Mouse (Mus musculus): ENCODE measurements around the gene Slc5a4b.

Gene Slc5a4b

GRCm38 (mm10) chr10:76035277-76035676 lies 75.5 kb downstream of the Slc5a4b start:
- DNase-seq, result no peak

DNA sequence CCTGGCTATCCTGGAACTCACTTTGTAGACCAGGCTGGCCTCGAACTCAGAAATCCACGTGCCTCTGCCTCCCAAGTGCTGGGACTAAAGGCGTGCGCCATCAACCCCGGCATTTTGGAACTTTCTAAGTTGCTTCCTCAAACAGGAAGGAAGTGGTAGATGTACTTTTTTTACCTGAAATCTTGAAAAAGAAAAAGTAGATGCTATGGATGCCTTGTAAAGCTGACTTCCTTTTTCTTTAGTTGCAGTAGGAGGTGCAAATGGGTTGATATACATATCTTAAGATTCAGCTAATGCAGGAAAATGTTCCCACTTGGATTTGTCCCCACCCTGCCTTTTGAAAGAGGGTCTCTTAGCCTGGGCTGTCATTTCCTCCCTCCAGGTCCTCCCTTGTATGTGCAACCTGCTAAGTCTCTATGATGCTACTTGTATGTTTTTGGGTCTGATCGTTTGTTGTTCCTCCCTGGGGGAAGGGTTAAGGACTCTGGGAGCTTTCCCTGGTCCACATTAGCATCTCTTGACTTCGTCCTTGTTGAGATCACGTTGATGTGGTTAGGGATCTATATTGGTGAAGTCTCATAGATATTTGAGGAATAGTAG lies 76.7 kb downstream of the Slc5a4b start:
- no peak for DNase-seq

- no peak for DNase-seq
These were observed 77.7 kb downstream of the Slc5a4b start for GRCm38 (mm10) chr10:76033119-76033455.

DNA sequence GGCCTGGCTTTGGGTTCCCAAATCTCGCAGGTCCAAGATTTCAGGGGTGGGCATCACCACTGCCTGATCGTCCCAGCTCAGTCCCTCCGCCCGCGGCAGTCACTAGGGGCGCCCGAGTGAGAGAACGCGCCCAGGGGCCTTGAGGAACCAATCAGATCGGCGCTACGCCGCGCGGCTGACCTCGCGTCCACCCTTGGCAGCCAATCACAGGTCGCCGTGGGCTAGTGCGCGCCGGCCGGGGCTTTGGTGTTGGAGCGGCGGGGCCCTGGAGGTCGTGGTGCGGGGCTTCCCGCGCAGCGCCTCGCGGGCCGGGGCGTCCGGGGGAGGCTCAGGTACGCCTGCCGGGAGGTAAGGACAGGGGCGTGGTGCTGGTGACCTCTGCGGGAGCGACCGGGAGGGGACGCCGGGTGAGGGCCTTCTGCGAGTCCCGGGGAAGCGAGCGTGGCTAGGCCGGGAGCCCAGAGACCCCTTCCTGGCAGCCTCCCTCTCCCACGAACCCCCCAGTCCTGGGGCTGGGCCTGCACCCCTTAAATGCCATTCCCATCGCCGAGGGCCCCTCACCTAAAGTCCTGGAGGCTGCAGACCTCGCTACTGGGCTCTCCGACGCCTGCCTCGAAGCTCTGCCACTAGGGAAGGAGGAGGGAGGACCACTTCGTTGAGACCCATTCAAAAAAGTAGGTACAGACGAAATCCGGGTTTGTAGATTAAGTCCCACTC lies 78.2 kb downstream of the Slc5a4b start, which contains the start of gene Zfp280b:
Zfp280b (plus strand) TSS at position 249 of the 717 bp plus-strand sequence.
- peak; percentile 97 to 98 for DNase-seq

GRCm38 (mm10) chr10:76031511-76032401 lies 79.0 kb downstream of the Slc5a4b start:
- DNase-seq, result peak in 1 of 2 experiments; percentile 15

GRCm38 (mm10) chr10:76030496-76030895 lies 80.3 kb downstream of the Slc5a4b start:
- DNase-seq, result no peak

DNA sequence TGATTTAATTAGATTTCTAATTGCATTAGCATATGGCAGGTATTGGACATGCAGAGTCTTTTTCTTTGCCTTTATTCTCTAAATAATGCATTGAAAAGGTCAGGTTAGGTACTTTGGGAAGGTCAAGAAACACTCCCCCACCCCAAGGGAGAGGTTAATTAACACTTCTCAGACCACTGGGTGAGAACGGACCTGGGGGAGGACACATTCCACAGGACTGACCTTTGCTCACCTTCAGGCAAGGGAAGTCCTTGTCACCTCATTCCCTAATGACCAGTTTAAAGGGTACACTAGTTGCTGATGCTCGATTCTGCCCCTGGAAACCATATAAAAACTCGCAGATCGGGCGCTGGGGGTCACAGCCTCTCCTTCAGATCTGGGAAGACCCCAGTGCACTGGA lies 81.5 kb downstream of the Slc5a4b start:
- DNase-seq, result peak; percentile 38 to 61

- DNase-seq, result no peak
These were observed 82.4 kb downstream of the Slc5a4b start for GRCm38 (mm10) chr10:76028396-76028795.

DNA sequence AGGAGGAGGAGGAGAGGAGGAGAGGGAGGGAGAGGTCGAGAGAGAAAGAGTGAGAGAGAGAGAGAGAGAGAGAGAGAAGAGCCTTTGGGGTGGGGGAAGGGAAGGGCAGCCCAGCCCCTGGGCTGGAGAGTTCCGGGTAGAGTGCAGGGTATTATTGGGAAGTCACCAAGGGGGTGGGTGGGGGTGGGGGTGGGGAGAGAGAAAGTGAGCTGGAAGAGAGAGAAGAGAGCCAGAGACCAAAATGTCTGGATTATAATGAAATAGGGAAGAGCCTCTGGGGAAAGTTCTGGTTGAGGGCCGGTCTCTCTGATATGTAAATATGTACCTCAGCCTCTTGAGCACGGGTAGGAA lies 82.8 kb downstream of the Slc5a4b start:
- DNase-seq, result no peak

GRCm38 (mm10) chr10:76027127-76028015 lies 83.4 kb downstream of the Slc5a4b start:
- no peak for DNase-seq

- DNase-seq, result no peak
These were observed 85.1 kb downstream of the Slc5a4b start for GRCm38 (mm10) chr10:76025470-76026190.

DNA sequence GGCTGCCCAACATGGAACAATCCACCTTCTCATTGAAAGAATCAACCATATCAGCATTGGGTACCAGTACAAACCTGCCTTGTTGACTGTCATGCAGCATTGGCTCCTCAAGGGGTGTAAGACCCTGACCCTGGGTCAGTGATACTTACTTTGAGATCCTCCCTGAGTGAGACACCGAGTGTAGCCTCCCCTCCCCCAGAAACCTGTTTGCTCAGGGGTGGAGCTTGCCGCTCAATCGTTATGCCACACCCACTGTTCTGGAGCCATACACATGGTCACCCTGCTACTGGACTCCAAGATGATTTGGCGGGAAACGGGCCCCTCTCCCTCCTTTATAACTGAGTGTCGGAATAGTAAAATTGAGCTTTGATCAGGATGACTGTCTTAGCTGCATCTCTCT lies 86.8 kb downstream of the Slc5a4b start:
- DNase-seq, result no peak

GRCm38 (mm10) chr10:76021728-76022127 lies 89.0 kb downstream of the Slc5a4b start:
- no peak for DNase-seq

- no peak for DNase-seq
These were observed 93.9 kb downstream of the Slc5a4b start for GRCm38 (mm10) chr10:76016886-76017285.

DNA sequence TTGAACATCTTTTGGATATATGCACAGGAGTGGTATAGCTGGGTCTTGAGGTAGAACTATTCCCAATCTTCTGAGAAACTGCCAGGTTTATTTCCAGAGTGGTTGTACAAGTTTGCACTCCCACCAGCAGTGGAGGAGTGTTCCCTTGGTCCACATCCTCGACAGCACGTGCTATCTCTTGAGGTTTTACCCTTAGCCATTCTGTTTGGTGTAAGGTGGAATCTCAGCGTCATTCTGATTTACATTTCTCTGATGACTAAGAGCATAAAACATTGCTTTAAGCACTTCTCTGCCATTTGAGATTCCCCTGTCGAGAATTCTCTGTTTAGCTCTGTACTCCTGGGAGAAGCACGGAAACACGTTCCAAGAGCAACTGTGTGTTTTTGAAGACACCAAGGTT lies 97.8 kb downstream of the Slc5a4b start:
- no peak for DNase-seq

DNA sequence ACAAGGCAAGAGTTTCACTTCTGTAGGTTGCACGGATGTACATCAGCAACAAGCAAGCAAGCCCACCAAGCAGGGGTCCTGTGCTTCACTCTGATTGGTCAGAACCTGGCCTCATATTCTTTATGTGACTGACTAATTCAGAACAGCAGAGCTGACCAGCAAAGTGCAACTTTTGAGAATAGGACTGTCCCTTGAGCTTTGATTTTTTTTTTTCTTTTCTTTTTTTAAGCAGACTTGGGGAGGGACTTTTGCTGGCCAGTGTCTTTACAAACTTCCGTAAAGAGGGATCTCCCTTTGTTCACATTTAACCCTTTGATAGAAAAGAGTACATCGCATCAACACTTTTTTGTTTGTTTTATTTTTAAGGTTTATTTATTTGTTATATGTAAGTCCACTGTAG lies 100.9 kb downstream of the Slc5a4b start:
- no peak for DNase-seq

Measured in kidney, postnatal 25 days (tissue).